Comparison of ENCODE assay signal across 27 mouse cellular contexts in genomic region chr2:57213364-57213763, GRCm38 (mm10).
"Had no signal": no experiment of that assay in that cellular context is flagged by ENCODE, and none has a peak within 500 bp of the region (broad histone marks: within the 10 kb centered on the region; RNA-seq: fewer than 3 reads in every experiment).

No protein-coding gene starts in this region.

- H3K4me3 ChIP-seq: embryonic facial prominence, embryonic 10.5 days; embryonic facial prominence, embryonic 12.5 days; embryonic facial prominence, embryonic 13.5 days; embryonic facial prominence, embryonic 15.5 days; erythroblast, embryonic 14.5 days; forebrain, embryonic 10.5 days; forebrain, embryonic 13.5 days; forebrain, embryonic 15.5 days; gastrocnemius, adult 2 months; heart, adult 2 months had no signal

- H3K27me3 ChIP-seq: embryonic facial prominence, embryonic 12.5 days; embryonic facial prominence, embryonic 13.5 days; embryonic facial prominence, embryonic 15.5 days; forebrain, embryonic 13.5 days; forebrain, embryonic 15.5 days had no signal

- H3K9ac ChIP-seq: embryonic facial prominence, embryonic 12.5 days; embryonic facial prominence, embryonic 13.5 days; embryonic facial prominence, embryonic 15.5 days; forebrain, embryonic 13.5 days; forebrain, embryonic 15.5 days; forebrain, postnatal 0 days had no signal

- DNase-seq: cerebellum, adult 8-10 months; cerebellum, adult 9-10 months; cerebellum, adult 9-11 months; cerebellum, postnatal 10 days; cerebellum, postnatal 14 days; cerebellum, postnatal 25 days; cerebellum, postnatal 36 days; embryo, embryonic 11 days; forebrain, postnatal 0 days; gastrocnemius, adult 2 months; gastrocnemius, postnatal 10 days; gastrocnemius, postnatal 14 days; gastrocnemius, postnatal 25 days; gastrocnemius, postnatal 36 days; heart, adult 11 months; heart, adult 18-20 months; heart, adult 2 months had no signal

- ATAC-seq: forebrain, embryonic 13.5 days; forebrain, embryonic 14.5 days; forebrain, embryonic 15.5 days; forebrain, embryonic 16.5 days; forebrain, postnatal 0 days had no signal

- H3K4me2 ChIP-seq: embryonic facial prominence, embryonic 12.5 days; embryonic facial prominence, embryonic 13.5 days; embryonic facial prominence, embryonic 15.5 days; forebrain, embryonic 13.5 days; forebrain, embryonic 15.5 days had no signal

- H3K9me3 ChIP-seq: embryonic facial prominence, embryonic 10.5 days; embryonic facial prominence, embryonic 12.5 days; embryonic facial prominence, embryonic 15.5 days; forebrain, embryonic 15.5 days had no signal

- H3K4me1 ChIP-seq: embryonic facial prominence, embryonic 10.5 days; embryonic facial prominence, embryonic 12.5 days; embryonic facial prominence, embryonic 13.5 days; embryonic facial prominence, embryonic 15.5 days; forebrain, embryonic 15.5 days had no signal

- H3K27ac ChIP-seq: embryonic facial prominence, embryonic 10.5 days; embryonic facial prominence, embryonic 12.5 days; embryonic facial prominence, embryonic 13.5 days; embryonic facial prominence, embryonic 15.5 days; forebrain, embryonic 10.5 days; forebrain, embryonic 13.5 days; forebrain, embryonic 15.5 days; gastrocnemius, adult 2 months; heart, adult 2 months had no signal

- H3K36me3 ChIP-seq: embryonic facial prominence, embryonic 10.5 days; embryonic facial prominence, embryonic 12.5 days; embryonic facial prominence, embryonic 13.5 days; embryonic facial prominence, embryonic 15.5 days; forebrain, embryonic 10.5 days; forebrain, embryonic 15.5 days had no signal
